Mouse (Mus musculus): ENCODE data around the gene Phactr3.

GRCm38 (mm10) chr2:178218461-178218860, 99.7 kb downstream of the Phactr3 start:
- TF ChIP-seq HCFC1 (IDR thresholded peaks at IDR 0.05; ENCODE audit: borderline replicate concordance, insufficient read depth, low read length) (no peak), ZNF384 (IDR thresholded peaks at IDR 0.05; ENCODE audit: low read depth, low read length) (no peak), CHD2 (IDR thresholded peaks at IDR 0.05; ENCODE audit: low read depth, low read length) (no peak), MAFK (IDR thresholded peaks at IDR 0.05; ENCODE audit: insufficient read depth, low read depth, low read length) (no peak)

Data from ES-E14 (cell line).